Mouse (Mus musculus) kidney, adult 11 months (tissue): ENCODE results near the gene Rnd2.
"Not testable (repeated sequence)": the region's sequence is repeated elsewhere in the genome, so short reads cannot be mapped to it uniquely, and the experiment has no call there.

Experiments
- DNase-seq: peaks from one replicate; pipeline ENCODE4 v3.0.0; 2022

Gene Rnd2

GRCm38 (mm10) chr11:101470206-101470605 lies 5.4 kb downstream of the Rnd2 start:
- no peak for DNase-seq

GRCm38 (mm10) chr11:101471926-101472325 lies 7.1 kb downstream of the Rnd2 start:
- DNase-seq: no peak

- no peak for DNase-seq
These were observed 7.5 kb downstream of the Rnd2 start for GRCm38 (mm10) chr11:101472336-101472735.

- DNase-seq: not testable (repeated sequence)
These were observed 8.9 kb downstream of the Rnd2 start for GRCm38 (mm10) chr11:101473686-101474085.

GRCm38 (mm10) chr11:101474298-101474697 lies 9.5 kb downstream of the Rnd2 start:
- no peak for DNase-seq

- not testable (repeated sequence) for DNase-seq
These were observed 11.6 kb downstream of the Rnd2 start for GRCm38 (mm10) chr11:101476361-101476760.

GRCm38 (mm10) chr11:101477194-101477551 lies 12.4 kb downstream of the Rnd2 start:
- DNase-seq: no peak

GRCm38 (mm10) chr11:101477552-101478211 lies 12.9 kb downstream of the Rnd2 start:
- DNase-seq: no peak

- no peak for DNase-seq
These were observed 14.4 kb downstream of the Rnd2 start for GRCm38 (mm10) chr11:101479171-101479635.

- no peak for DNase-seq
These were observed 16.1 kb downstream of the Rnd2 start for GRCm38 (mm10) chr11:101480912-101481311.

GRCm38 (mm10) chr11:101483804-101484203 lies 19.0 kb downstream of the Rnd2 start:
- DNase-seq: no peak

GRCm38 (mm10) chr11:101484245-101484644 lies 19.4 kb downstream of the Rnd2 start:
- no peak for DNase-seq

- DNase-seq: no peak
These were observed 20.0 kb downstream of the Rnd2 start for GRCm38 (mm10) chr11:101484814-101485213.

GRCm38 (mm10) chr11:101485509-101486028 lies 20.8 kb downstream of the Rnd2 start:
- no peak for DNase-seq

- no peak for DNase-seq
These were observed 21.3 kb downstream of the Rnd2 start for GRCm38 (mm10) chr11:101486126-101486525.

GRCm38 (mm10) chr11:101506269-101506780 lies 41.5 kb downstream of the Rnd2 start:
- no peak for DNase-seq

- DNase-seq: no peak
These were observed 42.3 kb downstream of the Rnd2 start for GRCm38 (mm10) chr11:101507090-101507489.

GRCm38 (mm10) chr11:101518937-101519336 lies 54.1 kb downstream of the Rnd2 start:
- DNase-seq: no peak

GRCm38 (mm10) chr11:101519364-101519763 lies 54.6 kb downstream of the Rnd2 start:
- no peak for DNase-seq
